Mouse (Mus musculus) T-helper 1 cell (primary cell): ENCODE measurements around the gene Olfr93.
"Not testable (repeated sequence)": the region's sequence is repeated elsewhere in the genome, so short reads cannot be mapped to it uniquely, and the experiment has no call there.

ENCODE experiments used
- in situ Hi-C: fragments of 300-600 bp; cut with MboI, MseI; formaldehyde crosslinking; loops from one replicate; pipeline ENCODE4 v1.15.1; 2025; ENCODE audit warnings: high pct_unique_total_duplicates

The Olfr93 gene

DNA sequence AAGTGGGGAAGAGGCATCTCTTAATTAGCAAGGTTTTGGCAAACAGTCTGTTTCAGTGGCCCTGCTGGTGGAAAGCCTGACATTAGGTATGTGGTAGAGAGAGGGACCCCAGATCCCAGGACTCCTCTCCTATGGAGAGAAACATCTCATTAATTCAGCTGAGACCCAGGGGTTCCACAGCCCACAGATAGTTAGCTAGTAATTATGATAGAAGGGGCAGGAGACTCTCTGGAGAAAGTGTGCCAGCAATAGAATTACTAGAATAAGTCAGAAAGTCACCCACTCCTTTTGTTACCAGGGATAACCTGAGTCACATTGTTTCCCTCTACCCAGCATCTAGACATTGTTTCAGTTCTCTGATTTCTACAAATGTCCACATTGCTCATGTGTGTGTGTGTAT lies at the start of gene Olfr93:
Gene Olfr93, minus strand, starts transcription at position 101 of the 400 bp plus-strand sequence.
- in situ Hi-C loops, result no loop called here

DNA sequence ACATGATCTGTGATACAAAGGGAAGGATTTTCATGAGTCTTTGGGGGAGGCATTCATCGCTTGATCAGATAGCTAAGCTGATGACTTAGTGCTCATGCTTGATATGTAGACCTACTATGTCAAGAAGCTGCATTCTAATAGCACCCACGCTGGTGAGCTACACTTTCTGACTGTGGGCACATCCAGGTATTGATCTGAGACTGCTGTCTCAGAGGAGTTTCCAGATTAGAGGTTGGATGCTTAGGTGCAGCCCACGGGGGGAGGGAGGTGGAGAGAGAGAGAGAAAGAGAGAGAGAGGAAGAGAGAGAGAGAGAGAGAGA lies 42.6 kb upstream of the Olfr93 start:
- in situ Hi-C loops, result loop anchor here (5.0 kb wide), 2 partner anchors 117 to 312 kb away; partner anchors contain the start of genes Olfr90 and Trim40

DNA sequence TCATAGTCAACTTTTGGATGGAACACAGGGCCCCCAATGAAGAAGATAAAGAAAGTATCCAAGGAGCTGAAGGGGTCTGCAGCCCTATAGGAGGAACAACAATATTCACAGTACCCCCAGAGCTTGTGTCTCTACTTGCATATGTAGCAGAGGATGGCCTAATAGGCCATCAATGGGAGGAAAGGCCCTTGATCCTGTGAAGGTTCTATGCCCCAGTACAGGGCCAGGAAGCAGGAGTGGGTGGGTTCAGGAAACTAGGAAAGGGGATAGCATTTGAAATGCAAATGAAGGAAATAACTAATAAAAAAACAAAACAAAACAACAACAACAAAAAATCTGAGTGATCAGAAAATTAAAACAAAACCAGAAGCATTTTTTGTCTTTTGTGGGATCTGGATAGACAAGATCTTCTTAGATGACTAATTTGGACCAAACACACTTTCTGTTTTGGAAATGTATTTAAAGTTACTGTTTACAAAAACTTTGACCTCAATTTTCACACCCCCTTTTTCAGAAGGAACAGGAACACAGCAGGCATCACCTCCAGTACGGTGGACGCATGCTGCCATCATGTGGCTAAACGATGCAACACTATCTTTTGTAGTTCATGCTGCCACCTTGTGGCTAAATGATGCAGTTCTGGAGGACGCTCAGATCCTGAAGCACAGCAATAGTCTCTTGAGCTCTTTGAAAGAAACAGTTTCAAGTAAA lies 42.1 kb upstream of the Olfr93 start:
- in situ Hi-C loops, result loop anchor here (5.0 kb wide), 2 partner anchors 116 to 311 kb away; partner anchors contain the start of genes Olfr90 and Trim40

DNA sequence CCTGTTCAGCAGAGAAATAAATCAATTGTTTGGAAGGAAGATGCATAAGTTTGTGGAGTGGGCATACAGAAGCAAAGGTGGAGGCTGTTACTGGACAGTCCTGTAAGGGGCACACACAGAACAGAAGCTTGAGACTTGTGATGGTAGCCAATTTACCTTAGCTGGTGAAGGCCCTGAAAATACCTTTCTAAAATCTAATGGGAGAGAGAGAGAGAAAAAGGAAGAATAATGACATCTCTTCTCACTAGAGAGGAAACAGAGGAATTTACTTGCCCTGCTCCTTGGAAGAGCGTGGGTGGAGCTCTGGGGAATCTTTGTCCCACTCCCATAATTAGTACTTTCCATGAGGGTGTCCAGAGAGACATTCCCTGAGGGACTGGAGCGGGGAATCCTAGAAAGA lies 39.6 kb upstream of the Olfr93 start, which contains the start of gene Olfr94:
Gene Olfr94, minus strand, starts transcription at position 101 of the 400 bp plus-strand sequence.
- in situ Hi-C loops, result loop anchor here (5.0 kb wide), 2 partner anchors 114 to 309 kb away; partner anchors contain the start of genes Olfr90 and Trim40

DNA sequence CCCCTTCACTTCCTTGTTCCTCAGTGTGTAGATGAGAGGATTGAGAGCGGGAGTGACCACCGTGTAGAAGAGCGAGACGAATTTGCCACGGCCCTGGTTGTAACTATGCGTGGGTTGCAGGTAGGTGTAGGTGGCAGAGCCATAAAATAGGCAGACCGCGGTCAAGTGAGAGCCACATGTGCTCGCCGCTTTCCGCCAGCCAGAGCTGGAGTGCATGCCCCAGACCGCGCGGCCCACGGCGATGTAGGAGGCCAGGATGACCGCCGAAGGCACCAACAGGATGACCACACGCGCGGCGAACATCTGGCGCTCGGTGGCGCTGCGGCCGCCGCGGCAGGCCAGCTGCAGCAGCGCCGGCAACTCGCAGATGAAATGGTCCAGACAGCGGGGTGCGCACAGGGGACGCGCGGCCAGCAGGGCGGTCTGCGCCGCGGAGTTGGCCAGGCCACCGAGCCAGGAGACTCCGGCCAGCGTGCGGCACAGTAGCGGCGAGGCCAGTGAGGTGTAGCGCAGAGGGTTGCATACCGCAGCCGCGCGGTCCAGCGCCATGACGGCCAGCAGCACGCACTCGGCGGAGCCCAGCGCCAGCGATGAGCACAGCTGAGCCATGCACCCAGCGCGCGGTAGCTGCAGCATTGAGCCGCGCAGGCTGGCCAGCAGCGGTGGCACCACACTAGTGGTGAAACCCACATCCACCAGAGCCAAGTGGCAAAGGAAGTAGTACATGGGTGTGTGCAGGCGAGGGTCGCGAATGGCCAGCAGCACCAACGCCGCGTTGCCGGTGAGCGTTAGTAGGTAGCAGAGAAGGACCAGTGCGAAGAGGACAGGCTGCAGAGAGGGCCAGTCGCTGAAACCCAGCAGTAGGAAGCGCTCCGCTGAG lies 35.8 kb upstream of the Olfr93 start:
- in situ Hi-C loops, result no loop called here

DNA sequence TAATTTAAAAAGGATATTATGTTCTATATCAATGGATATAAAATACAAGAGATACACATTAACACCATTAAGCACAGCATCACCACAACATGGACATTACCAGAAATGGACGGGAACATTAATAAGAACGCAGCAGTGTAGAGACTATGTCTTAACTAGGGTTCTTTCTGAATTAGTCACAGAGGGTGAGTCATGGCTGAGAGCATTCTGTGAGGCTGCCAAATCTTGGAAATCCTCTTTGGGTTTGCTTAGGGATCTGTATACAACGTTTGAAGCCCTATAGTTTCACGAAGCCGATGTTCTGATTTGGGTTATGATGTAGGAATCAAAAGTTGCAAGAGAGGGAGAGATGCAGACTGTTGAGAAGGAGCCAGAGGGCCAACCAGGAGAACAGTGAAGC lies 33.5 kb upstream of the Olfr93 start:
- in situ Hi-C loops, result no loop called here

DNA sequence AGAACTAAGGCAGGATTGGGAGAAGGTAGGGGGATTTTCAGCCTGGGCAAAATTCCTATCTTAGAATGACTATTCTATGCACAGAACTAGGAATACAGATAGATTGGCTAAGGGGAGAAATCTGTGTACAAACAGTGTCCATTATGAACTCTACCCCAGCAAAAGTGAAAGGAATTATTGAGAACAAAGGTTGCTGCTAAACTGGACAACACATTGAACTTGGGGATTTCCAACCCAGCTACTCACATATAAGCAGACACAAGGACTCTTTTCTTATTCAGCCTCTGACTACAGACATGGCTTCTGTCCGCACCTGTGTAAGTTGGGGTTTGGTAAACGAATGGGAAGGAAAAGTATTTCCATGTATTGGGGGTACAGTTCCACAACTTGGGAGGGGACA lies 32.4 kb upstream of the Olfr93 start, which contains the start of gene Ubd:
Gene Ubd, plus strand, starts transcription at position 237 of the 400 bp plus-strand sequence.
- in situ Hi-C loops, result no loop called here

DNA sequence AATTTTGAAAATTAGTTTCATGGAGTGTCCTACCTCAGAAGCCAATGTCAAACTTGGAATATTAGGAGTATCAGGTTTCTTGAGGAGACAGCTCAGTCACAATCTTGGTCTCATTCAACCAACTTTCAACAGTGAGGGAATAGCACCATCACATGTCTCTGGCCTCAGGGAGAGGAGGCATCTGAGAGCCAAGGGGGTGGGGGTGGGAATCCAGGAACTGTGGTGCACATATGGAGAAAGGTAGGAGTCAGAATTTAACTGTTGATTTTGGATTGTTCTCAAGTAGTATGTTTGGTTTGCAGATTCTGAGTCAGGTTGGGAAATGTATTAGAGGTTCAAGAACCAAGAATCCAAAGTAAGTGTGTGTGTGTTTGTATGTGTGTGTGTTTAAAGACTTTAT lies 31.7 kb upstream of the Olfr93 start:
- in situ Hi-C loops, result no loop called here

DNA sequence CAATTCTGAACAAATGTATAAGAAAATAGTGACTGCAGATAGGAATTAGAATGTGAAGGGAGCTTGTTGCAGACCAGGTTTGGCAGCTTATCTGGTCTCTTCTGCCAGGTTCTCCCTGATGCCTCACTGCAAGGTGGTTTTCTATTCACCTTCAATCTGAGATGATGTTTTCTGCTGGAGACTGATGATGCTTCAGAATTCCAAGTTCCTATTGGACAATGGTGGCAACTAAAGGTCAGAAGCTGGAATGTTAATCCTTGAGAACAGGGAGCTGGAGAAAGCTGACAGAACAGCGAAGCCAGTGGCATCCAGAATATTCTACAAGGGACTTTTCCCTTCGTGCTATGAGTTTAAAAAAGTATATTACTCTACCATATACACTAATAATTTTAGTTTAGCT lies 29.4 kb upstream of the Olfr93 start:
- in situ Hi-C loops, result no loop called here

DNA sequence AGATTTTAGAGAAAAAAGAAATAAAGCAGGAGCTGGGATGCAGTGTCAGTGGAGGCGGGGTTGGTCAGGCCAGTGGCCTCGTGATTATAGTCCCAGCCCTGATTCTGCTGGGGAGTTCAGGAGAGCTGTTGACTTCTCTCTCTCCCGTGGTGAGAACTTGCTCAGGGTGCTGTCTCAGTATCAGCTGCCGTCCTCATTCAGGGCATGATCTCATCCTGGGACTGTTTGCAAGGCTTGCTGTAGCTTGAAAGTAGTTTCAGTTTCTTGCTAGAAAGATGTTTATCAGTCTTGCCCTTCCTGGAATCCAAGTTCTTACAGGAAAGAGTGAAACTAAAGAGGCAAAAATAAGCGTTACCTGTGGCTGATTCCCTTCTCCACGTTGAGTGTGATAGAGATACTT lies 24.2 kb upstream of the Olfr93 start:
- in situ Hi-C loops, result no loop called here

DNA sequence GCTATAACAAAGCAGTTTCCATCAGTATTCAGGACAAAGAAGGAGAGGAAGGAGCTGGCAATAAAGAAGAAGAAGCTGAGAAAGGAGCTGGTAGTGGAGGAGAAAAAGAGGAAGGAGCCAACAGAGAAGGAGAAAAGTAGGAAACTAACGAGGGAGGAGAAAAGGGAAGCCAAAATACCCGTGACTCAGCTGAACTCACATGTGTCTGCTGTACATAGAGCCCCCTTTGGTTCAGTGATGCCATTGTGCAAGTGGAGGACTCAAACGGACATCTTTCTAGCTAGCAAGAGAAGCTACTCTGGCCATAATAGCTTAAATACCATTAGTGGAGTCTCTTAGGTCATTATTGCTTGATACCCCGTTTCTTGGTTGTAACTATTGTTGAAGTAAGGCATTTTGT lies 29.9 kb downstream of the Olfr93 start:
- in situ Hi-C loops, result not testable (repeated sequence)

DNA sequence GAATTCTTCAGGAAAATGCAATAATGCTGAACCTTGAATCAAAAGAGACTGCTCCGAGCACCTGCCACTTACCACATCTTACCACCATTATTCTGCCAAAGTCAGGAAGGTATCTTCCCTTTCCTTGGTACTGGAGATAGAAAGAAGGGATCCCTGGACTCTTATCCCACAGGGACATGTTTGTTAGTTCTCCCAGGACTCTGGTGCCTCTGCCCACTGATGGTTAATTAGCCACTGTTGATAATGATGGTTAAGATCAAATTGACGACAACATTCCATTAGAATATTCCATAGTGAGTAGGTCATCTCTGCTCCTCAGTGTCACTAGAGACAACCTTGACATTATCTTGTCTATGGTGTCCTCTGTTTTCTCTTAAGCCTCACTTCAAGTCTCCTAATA lies 41.3 kb downstream of the Olfr93 start, which contains the start of gene Olfr92:
Gene Olfr92, minus strand, starts transcription at position 101 of the 400 bp plus-strand sequence.
- in situ Hi-C loops, result no loop called here

DNA sequence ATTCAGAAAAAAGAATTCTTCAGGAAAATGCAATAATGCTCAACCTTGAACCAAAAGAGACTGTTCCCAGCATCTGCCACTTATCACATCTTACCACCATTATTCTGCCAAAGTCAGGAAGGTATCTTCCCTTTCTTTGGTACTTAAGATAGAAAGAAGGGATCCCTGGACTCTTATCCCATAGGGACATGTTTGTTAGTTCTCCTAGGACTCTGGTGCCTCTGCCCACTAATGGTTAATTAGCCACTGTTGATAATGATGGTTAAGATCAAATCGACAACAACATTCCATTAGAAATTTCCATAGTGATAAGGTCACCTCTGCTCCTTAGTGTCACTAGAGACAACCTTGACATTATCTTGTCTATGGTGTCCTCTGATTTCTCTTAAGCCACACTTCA lies 63.1 kb downstream of the Olfr93 start, which contains the start of gene Olfr91:
Gene Olfr91, minus strand, starts transcription at position 101 of the 400 bp plus-strand sequence.
- in situ Hi-C loops, result no loop called here

DNA sequence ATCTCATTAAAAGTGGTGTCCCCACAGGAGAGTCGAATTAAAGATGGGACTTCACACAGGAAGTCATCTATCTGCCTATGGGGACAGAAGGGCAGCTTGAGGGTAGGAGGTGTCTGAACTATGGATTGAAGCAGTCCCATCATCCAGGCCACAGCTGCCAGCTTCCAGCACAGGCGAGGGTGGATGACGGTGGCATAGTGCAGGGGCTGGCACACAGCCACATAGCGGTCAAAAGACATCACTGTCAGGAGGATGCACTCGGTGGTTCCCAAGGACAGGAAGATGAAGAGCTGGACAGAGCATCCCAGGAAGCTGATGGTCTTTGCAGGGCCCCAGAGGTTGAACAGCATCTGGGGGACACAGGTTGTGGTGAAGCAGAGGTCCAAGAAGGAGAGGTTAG lies 68.0 kb downstream of the Olfr93 start:
- in situ Hi-C loops, result no loop called here

DNA sequence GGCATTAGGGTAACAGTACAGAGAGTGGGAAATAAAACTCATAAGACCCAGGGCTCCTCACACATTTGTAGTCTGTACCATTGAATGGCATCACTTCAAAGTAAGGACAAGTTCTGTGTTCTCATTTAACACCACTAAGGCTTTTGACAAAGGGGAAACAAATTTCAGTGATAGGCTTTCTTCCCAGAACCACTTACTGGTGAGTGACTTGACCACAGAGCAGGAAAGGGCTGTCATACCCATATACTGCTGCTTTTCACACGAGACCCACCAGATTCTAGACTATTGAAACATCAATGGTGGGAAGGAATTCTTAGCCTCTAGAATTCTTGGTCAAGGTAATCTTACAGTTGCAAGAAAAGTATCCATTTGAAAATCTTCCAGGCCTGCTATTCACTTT lies 69.1 kb downstream of the Olfr93 start:
- in situ Hi-C loops, result no loop called here
